Mouse (Mus musculus): ENCODE results near the gene Park7. TPM values are rescaled to one million over a fixed set of nuclear protein-coding genes. Genes with fewer than 3 reads are reported as not detected.

The Park7 gene
- total and polyA plus RNA-seq, 3 experiments: 337 to 555 (median 495) TPM

DNA sequence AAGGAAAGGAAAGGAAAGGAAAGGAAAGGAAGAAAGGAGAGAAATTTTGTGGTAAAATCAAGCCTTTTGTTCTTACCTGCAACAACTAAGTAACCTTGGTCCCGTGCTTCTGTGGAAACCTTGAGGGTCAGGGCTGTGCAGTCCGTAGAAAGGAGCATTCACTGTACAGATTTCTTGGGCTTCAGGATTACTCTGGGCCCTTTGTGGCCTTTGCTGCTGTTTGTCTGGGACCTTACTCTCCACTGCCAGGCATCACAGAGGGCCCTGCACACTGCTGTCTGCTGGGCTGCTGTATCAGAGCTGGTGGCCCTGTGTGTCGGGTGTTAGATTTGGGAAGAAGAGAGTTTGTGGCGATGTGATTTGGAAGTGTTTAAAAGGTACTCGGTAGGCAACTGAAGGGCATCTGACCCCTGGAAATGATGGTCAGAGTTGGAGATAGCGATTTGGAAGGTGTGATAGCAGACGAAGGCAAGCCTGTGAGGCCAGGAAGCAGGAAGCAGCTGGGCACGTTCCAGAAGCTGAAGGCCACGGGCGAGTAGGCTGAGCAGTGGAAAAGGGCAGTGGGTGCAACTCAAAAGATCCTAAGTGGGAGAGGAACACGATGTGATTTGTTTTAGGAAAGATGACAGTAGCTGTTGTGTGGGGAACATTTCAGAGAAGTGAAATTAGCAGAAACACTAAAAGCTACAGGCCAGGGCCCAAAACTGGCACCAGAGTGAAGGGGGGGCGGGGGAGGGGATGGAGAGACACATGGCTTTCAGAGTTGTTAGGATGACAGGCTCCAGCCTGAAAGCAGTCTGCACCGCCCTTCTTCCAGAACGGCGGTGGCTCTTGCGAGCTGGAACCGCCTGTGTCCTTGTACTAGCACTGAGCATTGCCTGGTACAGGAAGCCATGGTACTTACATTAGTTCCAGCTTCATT lies 44.7 kb downstream of the Park7 start:
- Histone ChIP-seq H3K27me3 (replicated peaks) (no peaks in the 10 kb centered on the region), H3K4me2 (ENCODE audit: insufficient read depth, low read depth, poor library complexity, severe bottlenecking) (no peak overlapping the region), H3K9ac (ENCODE audit: insufficient read depth, low read depth) (no peak overlapping the region), H3K4me3 (replicated peaks in 1 of 3; ENCODE audit: low read depth in 2 of 3, low read length in 2 of 3, poor library complexity in 1 of 3) (no peak overlapping the region), H3K79me2 (replicated peaks; ENCODE audit: control insufficient read depth, extremely low read depth, insufficient read depth, poor library complexity, severe bottlenecking) (no peaks in the 10 kb centered on the region), H3K4me1 (ENCODE audit: control insufficient read depth in 1 of 2, insufficient read depth in 2 of 2) (peaks cover 6 to 40% of the 10 kb centered on the region in 2 experiments), H3K36me3 (replicated peaks in 1 of 2; ENCODE audit: control insufficient read depth in 1 of 2, insufficient read depth in 1 of 2, low read length in 1 of 2) (no peaks in the 10 kb centered on the region), H3K9me3 (replicated peaks; ENCODE audit: low read length) (no peaks in the 10 kb centered on the region), H3K27ac (ENCODE audit: insufficient read depth, low read depth) (no peak overlapping the region)
- in situ Hi-C loops (cut with MboI; ENCODE audit: low pct_ligation_motif_present, low pct_unique_long_range_greater_than_20kb, low sequenced_read_pairs) (loop anchor here (10.0 kb wide), 2 partner anchors 95 to 205 kb away; no protein-coding TSS in a partner anchor), dilution Hi-C loops (cut with MboI; ENCODE audit: extremely low pct_ligation_motif_present, extremely low pct_unique_long_range_greater_than_20kb, low sequenced_read_pairs) (no loop called here)
- DNase-seq (ENCODE audit: extremely low read depth): no peak
- no peak for TF ChIP-seq CTCF (conservative IDR thresholded peaks at IDR 0.05 in 1 of 2, IDR thresholded peaks at IDR 0.05 in 1 of 2; ENCODE audit: low read depth in 2 of 2, low read length in 2 of 2)
- no peak for TF ChIP-seq BHLHE40 (IDR thresholded peaks at IDR 0.05; ENCODE audit: low read depth, low read length)
- no peak for TF ChIP-seq ZKSCAN1 (IDR thresholded peaks at IDR 0.05; ENCODE audit: borderline replicate concordance, low read depth, low read length)
- no peak for TF ChIP-seq SIN3A (IDR thresholded peaks at IDR 0.05; ENCODE audit: low read length)
- no peak for TF ChIP-seq E2F4 (IDR thresholded peaks at IDR 0.05; ENCODE audit: insufficient replicate concordance, low read depth, low read length)

DNA sequence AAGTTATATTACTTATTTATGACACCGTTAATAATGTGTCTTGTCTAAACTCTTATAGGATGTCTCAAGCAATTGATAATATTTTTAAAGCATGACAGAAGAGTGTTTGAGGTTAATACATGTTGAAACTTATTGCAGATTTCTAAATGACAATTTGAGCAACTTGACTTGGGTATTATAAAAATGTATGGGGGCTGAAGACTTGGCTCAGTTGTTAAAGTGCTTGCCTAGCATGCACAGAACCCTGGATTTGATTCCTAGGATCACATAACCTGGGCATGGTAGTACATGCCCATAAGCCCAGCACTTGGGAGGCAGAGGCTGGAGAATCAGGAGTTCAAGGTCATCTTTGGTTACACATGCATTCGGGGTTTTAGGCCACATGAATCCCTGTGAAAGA lies 45.4 kb downstream of the Park7 start:
- Histone ChIP-seq H3K79me2 (replicated peaks; ENCODE audit: control insufficient read depth, extremely low read depth, insufficient read depth, poor library complexity, severe bottlenecking) (no peaks in the 10 kb centered on the region), H3K27ac (ENCODE audit: insufficient read depth, low read depth) (no peak overlapping the region), H3K27me3 (replicated peaks) (no peaks in the 10 kb centered on the region), H3K4me3 (replicated peaks in 1 of 3; ENCODE audit: low read depth in 2 of 3, low read length in 2 of 3, poor library complexity in 1 of 3) (no peak overlapping the region), H3K9ac (ENCODE audit: insufficient read depth, low read depth) (no peak overlapping the region), H3K9me3 (replicated peaks; ENCODE audit: low read length) (no peaks in the 10 kb centered on the region), H3K36me3 (replicated peaks in 1 of 2; ENCODE audit: control insufficient read depth in 1 of 2, insufficient read depth in 1 of 2, low read length in 1 of 2) (no peaks in the 10 kb centered on the region), H3K4me1 (ENCODE audit: control insufficient read depth in 1 of 2, insufficient read depth in 2 of 2) (peaks cover 6 to 34% of the 10 kb centered on the region in 2 experiments), H3K4me2 (ENCODE audit: insufficient read depth, low read depth, poor library complexity, severe bottlenecking) (no peak overlapping the region)
- no peak for TF ChIP-seq RAD21 (IDR thresholded peaks at IDR 0.05; ENCODE audit: low read depth, low read length)
- no peak for TF ChIP-seq MAZ (IDR thresholded peaks at IDR 0.05; ENCODE audit: low read depth, low read length)
- DNase-seq (ENCODE audit: extremely low read depth): no peak
- in situ Hi-C loops (cut with MboI; ENCODE audit: low pct_ligation_motif_present, low pct_unique_long_range_greater_than_20kb, low sequenced_read_pairs) (loop anchor here (10.0 kb wide), 1 partner anchor 96 kb away; no protein-coding TSS in a partner anchor), dilution Hi-C loops (cut with MboI; ENCODE audit: extremely low pct_ligation_motif_present, extremely low pct_unique_long_range_greater_than_20kb, low sequenced_read_pairs) (no loop called here)

DNA sequence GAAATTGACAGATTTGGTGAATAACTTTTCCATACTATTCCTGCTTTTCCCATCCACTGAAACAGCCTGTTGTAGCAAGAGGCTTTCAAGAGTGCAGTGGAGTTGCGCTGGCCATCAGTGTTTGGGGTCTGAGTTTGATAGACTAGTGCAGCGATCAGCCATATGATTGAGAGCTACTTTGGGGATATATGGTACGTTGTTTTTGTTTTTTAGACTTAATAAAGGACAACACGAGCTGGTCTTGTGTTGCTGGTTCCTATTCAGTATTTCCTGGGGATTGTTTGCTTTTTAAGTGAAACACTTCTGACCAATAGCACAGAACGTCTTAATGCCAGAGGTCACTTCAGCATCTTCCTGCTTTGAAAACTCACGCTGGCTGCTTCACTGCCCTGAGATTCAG lies 46.1 kb downstream of the Park7 start:
- dilution Hi-C loops (cut with MboI; ENCODE audit: extremely low pct_ligation_motif_present, extremely low pct_unique_long_range_greater_than_20kb, low sequenced_read_pairs): no loop called here
- Histone ChIP-seq H3K4me3 (replicated peaks in 1 of 3; ENCODE audit: low read depth in 2 of 3, low read length in 2 of 3, poor library complexity in 1 of 3) (no peak overlapping the region), H3K4me2 (ENCODE audit: insufficient read depth, low read depth, poor library complexity, severe bottlenecking) (no peak overlapping the region), H3K79me2 (replicated peaks; ENCODE audit: control insufficient read depth, extremely low read depth, insufficient read depth, poor library complexity, severe bottlenecking) (no peaks in the 10 kb centered on the region), H3K27me3 (replicated peaks) (no peaks in the 10 kb centered on the region), H3K9ac (ENCODE audit: insufficient read depth, low read depth) (no peak overlapping the region), H3K27ac (ENCODE audit: insufficient read depth, low read depth) (no peak overlapping the region), H3K4me1 (ENCODE audit: control insufficient read depth in 1 of 2, insufficient read depth in 2 of 2) (peaks cover 6 to 29% of the 10 kb centered on the region in 2 experiments), H3K9me3 (replicated peaks; ENCODE audit: low read length) (no peaks in the 10 kb centered on the region), H3K36me3 (replicated peaks in 1 of 2; ENCODE audit: control insufficient read depth in 1 of 2, insufficient read depth in 1 of 2, low read length in 1 of 2) (no peaks in the 10 kb centered on the region)
- TF ChIP-seq CHD1 (IDR thresholded peaks at IDR 0.05; ENCODE audit: low read depth, low read length) (no peak), RCOR1 (conservative IDR thresholded peaks at IDR 0.05; ENCODE audit: low read depth, low read length) (no peak), PAX5 (IDR thresholded peaks at IDR 0.05; ENCODE audit: low read length) (no peak), USF1 (IDR thresholded peaks at IDR 0.05; ENCODE audit: low read depth, low read length) (no peak), SMC3 (IDR thresholded peaks at IDR 0.05; ENCODE audit: low read depth, low read length) (no peak), POLR2A (IDR thresholded peaks at IDR 0.05; ENCODE audit: low read depth, low read length) (no peak), MXI1 (IDR thresholded peaks at IDR 0.05; ENCODE audit: low read depth, low read length) (no peak), ZMIZ1 (IDR thresholded peaks at IDR 0.05; ENCODE audit: low read depth, low read length) (no peak), GABPA (IDR thresholded peaks at IDR 0.05; ENCODE audit: insufficient replicate concordance, low read depth, low read length) (no peak), BHLHE40 (IDR thresholded peaks at IDR 0.05; ENCODE audit: low read depth, low read length) (no peak), RAD21 (IDR thresholded peaks at IDR 0.05; ENCODE audit: low read depth, low read length) (no peak)
- no peak for DNase-seq (ENCODE audit: extremely low read depth)
- in situ Hi-C loops (cut with MboI; ENCODE audit: low pct_ligation_motif_present, low pct_unique_long_range_greater_than_20kb, low sequenced_read_pairs): loop anchor here (10.0 kb wide), 1 partner anchor 97 kb away; no protein-coding TSS in a partner anchor

Measured in CH12.LX (cell line).